Mouse (Mus musculus) embryonic fibroblast, embryonic 13.5 days (primary cell): ENCODE data around the gene Cbx1.

Source experiments
- CTCF ChIP-seq: IDR thresholded peaks from 2 replicates; pipeline ENCODE4 v1.5.1; 2011; ENCODE audit warnings: mild to moderate bottlenecking, control low read depth, low read length, moderate library complexity, borderline replicate concordance; ENCODE audit not compliant: insufficient read depth
- POLR2A ChIP-seq: IDR thresholded peaks from 2 replicates; pipeline ENCODE4 v1.6.1; 2011; ENCODE audit warnings: low read depth, mild to moderate bottlenecking, control low read depth, low read length, moderate library complexity

DNA sequence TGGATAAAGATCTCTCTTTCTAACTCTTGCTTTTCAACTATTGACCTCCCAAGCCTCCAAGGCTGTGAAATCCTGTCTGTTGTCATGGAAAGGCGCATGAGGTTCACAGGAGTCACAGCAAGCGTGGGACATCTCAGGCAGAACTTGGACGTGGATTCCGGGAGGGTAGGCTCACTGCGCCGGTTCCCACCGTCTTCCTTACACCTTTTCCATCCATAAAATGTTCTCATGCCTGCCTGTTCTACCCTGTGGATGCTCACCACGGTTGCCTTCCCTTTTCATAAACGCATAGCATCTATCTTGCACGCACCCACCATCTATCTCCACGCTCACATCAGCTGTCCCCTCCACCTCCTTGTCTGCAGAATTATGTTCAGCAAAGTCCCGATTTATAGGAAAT lies 48.1 kb upstream of the Cbx1 start:
- TF ChIP-seq POLR2A (no peak), CTCF (no peak)
